Mouse (Mus musculus): ENCODE measurements around the gene Crabp1.

GRCm38 (mm10) chr9:54722156-54722555 is 42.4 kb upstream of the Crabp1 start:
- TF ChIP-seq CTCF (IDR thresholded peaks at IDR 0.05; ENCODE audit: low read depth), result no peak
- no peak for TF ChIP-seq EP300 (IDR thresholded peaks at IDR 0.05; ENCODE audit: low read depth)
